Mouse (Mus musculus) lung, embryonic 14.5 days (tissue): ENCODE results near the gene Terb1. TPM values are rescaled to one million over a fixed set of nuclear protein-coding genes. Genes with fewer than 3 reads are reported as not detected.
A peak's percentile ranks its signal among the peaks of the same experiment; 100 is the strongest.

Experiments used
- ATAC-seq: fragments of 200-750 bp; cut with Nextera tagmentation; 2 replicates; pipeline ENCODE4 v1.8.0; 2017; ENCODE audit warnings: mild to moderate bottlenecking, moderate TSS enrichment, moderate library complexity; ENCODE audit not compliant: insufficient read depth
- DNase-seq: peaks from one replicate; pipeline ENCODE4 v3.0.0-alpha.2; 2015
- H3K27ac ChIP-seq: fragments of 300-500 bp; sonication (generic); 2 replicates; pipeline ENCODE4 v1.5.1; 2014; ENCODE audit warnings: low read depth, mild to moderate bottlenecking, moderate library complexity
- H3K27me3 ChIP-seq: fragments of 300-500 bp; sonication (generic); 2 replicates; pipeline ENCODE4 v1.6.1; 2014; ENCODE audit warnings: low read length, control low read depth; ENCODE audit not compliant: insufficient read depth
- H3K36me3 ChIP-seq: fragments of 300-500 bp; sonication (generic); 2 replicates; pipeline ENCODE4 v1.6.1; 2014; ENCODE audit warnings: control low read depth; ENCODE audit not compliant: insufficient read depth
- H3K4me1 ChIP-seq: fragments of 300-500 bp; sonication (generic); 2 replicates; pipeline ENCODE4 v1.6.1; 2014; ENCODE audit warnings: antibody characterized with exemption, control low read depth; ENCODE audit not compliant: insufficient read depth
- H3K4me2 ChIP-seq: fragments of 300-500 bp; sonication (generic); 2 replicates; pipeline ENCODE4 v1.6.1; 2014; ENCODE audit warnings: mild to moderate bottlenecking
- H3K4me3 ChIP-seq: fragments of 300-500 bp; sonication (generic); 2 replicates; pipeline ENCODE4 v1.5.1; 2014; ENCODE audit warnings: low read depth, low read length
- H3K9ac ChIP-seq: fragments of 300-500 bp; sonication (generic); 2 replicates; pipeline ENCODE4 v1.6.1; 2014
- H3K9me3 ChIP-seq: fragments of 300-500 bp; sonication (generic); 2 replicates; pipeline ENCODE4 v1.6.1; 2016; ENCODE audit warnings: low read depth, low read length, control low read depth
- CTCF ChIP-seq: IDR thresholded peaks from 2 replicates; pipeline ENCODE4 v1.5.1; 2016; ENCODE audit warnings: antibody characterized with exemption, low read depth
- WGBS: fragments of 180-500 bp; shearing (Covaris S2); extraction: QIAGEN DNeasy Blood & Tissue Kit; methylation state at CpG from one replicate; pipeline ENCODE4 v1.1.7; 2014; 5-methylcytosine and 5-hydroxymethylcytosine counted together
- polyA plus RNA-seq: library from polyadenylated mRNA; unstranded; fragments of >200 nt; fragmentation: Nextera tagmentation; extraction: Ambion mirVana; gene quantifications from 2 replicates; pipeline ENCODE4 v1.2.1, GENCODE M21; 2014

The Terb1 gene
- polyA plus RNA-seq, 1 experiment from 2014 or later: 0.14 TPM

- Histone ChIP-seq H3K9me3 (no peaks in the 10 kb centered on the region), H3K36me3 (no peaks in the 10 kb centered on the region), H3K4me3 (no peak overlapping the region), H3K9ac (no peak overlapping the region), H3K27me3 (no peaks in the 10 kb centered on the region), H3K27ac (no peak overlapping the region; the same call in 1 of the 2 replicates), H3K4me2 (no peak overlapping the region), H3K4me1 (no peaks in the 10 kb centered on the region)
- no peak for DNase-seq
- peak; percentile 40; the same call in 1 of the 2 replicates for ATAC-seq
- TF ChIP-seq CTCF: no peak
- WGBS: 46% methylated on average over 6 of the region's 6 CpGs
Measured at GRCm38 (mm10) chr8:104406340-104407128, 103.2 kb downstream of the Terb1 start.

GRCm38 (mm10) chr8:104405430-104406187 lies 104.1 kb downstream of the Terb1 start:
- Histone ChIP-seq H3K27me3 (no peaks in the 10 kb centered on the region), H3K9me3 (no peaks in the 10 kb centered on the region), H3K4me3 (no peak overlapping the region), H3K4me2 (no peak overlapping the region), H3K4me1 (no peaks in the 10 kb centered on the region), H3K9ac (no peak overlapping the region), H3K27ac (no peak overlapping the region), H3K36me3 (no peaks in the 10 kb centered on the region)
- ATAC-seq (no peak), DNase-seq (peak; percentile 48)
- WGBS: 45% methylated on average over 15 of the region's 15 CpGs
- no peak for TF ChIP-seq CTCF

DNA sequence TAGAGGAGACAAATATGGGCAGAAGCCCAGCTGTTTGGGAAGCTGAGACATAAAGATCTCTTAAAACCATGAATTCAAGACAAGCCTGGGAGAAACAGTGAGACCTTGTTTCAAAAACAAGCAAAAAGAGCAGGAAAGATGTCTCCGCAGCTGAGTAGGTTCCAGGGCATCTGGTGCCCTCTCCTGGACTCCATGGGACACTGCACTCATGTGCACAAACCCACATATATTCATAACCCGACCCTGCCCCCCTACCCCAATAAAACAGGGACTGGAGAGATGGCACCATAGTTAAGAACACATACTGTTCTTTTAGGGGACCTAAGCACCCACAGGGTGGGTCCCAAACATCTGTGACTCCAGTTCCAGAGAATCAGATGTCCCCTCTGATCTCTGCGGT lies 106.1 kb downstream of the Terb1 start:
- no peak overlapping the region for H3K4me2 ChIP-seq
- no peak for DNase-seq
- H3K4me1 ChIP-seq: no peaks in the 10 kb centered on the region
- no peaks in the 10 kb centered on the region for H3K27me3 ChIP-seq
- WGBS: 78% methylated on average over 3 of the region's 3 CpGs
- H3K27ac ChIP-seq: no peak overlapping the region
- H3K4me3 ChIP-seq: no peak overlapping the region
- no peaks in the 10 kb centered on the region for H3K9me3 ChIP-seq
- ATAC-seq: no peak
- TF ChIP-seq CTCF: peak; percentile 58
- no peaks in the 10 kb centered on the region for H3K36me3 ChIP-seq
- H3K9ac ChIP-seq: no peak overlapping the region

Other genes with a start within 250 kb of the Terb1 start
- gene Cmtm2a, start 216.7 kb downstream of the Terb1 start, polyA plus RNA-seq: not detected in 2 replicates
- not detected in 2 replicates for gene Gm45711, start 199.8 kb downstream of the Terb1 start, polyA plus RNA-seq
- gene Cmtm1, start 199.8 kb downstream of the Terb1 start, polyA plus RNA-seq: not detected in 2 replicates
- gene Gm11020, start 188.3 kb downstream of the Terb1 start, polyA plus RNA-seq: not detected in 2 replicates
- not detected in 2 replicates for gene Cmtm2b, start 187.7 kb downstream of the Terb1 start, polyA plus RNA-seq
- 156 and 164 TPM in 2 replicates for gene Cmtm3, start 170.5 kb downstream of the Terb1 start, polyA plus RNA-seq
- 3.6 and 4.0 TPM in 2 replicates for gene Cmtm4, start 114.1 kb downstream of the Terb1 start, polyA plus RNA-seq
- 61.1 and 62.4 TPM in 2 replicates for gene Dync1li2, start 66.9 kb downstream of the Terb1 start, polyA plus RNA-seq
- 97.2 and 98.1 TPM in 2 replicates for gene Nae1, start 24.7 kb upstream of the Terb1 start, polyA plus RNA-seq
- gene Car7, start 24.8 kb upstream of the Terb1 start, polyA plus RNA-seq: 0.32 and 0.45 TPM in 2 replicates
- gene Pdp2, start 81.5 kb upstream of the Terb1 start, polyA plus RNA-seq: 10.3 and 11.0 TPM in 2 replicates
- 32.2 and 33.7 TPM in 2 replicates for gene Cdh16, start 114.5 kb upstream of the Terb1 start, polyA plus RNA-seq
- gene Rrad, start 121.4 kb upstream of the Terb1 start, polyA plus RNA-seq: 10.1 and 14.1 TPM in 2 replicates
- 88.3 and 88.4 TPM in 2 replicates for gene Ciao2b, start 132.1 kb upstream of the Terb1 start, polyA plus RNA-seq
- not detected in 2 replicates for gene Ces2a, start 224.1 kb upstream of the Terb1 start, polyA plus RNA-seq